Mouse (Mus musculus): Measurements from ENCODE around the gene Phlpp1. TPM values are rescaled to one million over a fixed set of nuclear protein-coding genes. Genes with fewer than 3 reads are reported as not detected.

The Phlpp1 gene
- polyA plus RNA-seq, 1 experiment from 2014 or later, result 9.8 TPM

- peak; percentile 51; the same call in 1 of the 2 replicates for ATAC-seq (ENCODE audit: low FRiP score)
These were observed 253.8 kb downstream of the Phlpp1 start for GRCm38 (mm10) chr1:106425128-106425936.

GRCm38 (mm10) chr1:106428170-106428569 is 256.6 kb downstream of the Phlpp1 start:
- 56% methylated on average over 8 of the region's 8 CpGs for WGBS
- ATAC-seq (ENCODE audit: low FRiP score), result no peak
- Histone ChIP-seq H3K9ac (ENCODE audit: low read depth, low read length) (no peak overlapping the region), H3K4me1 (replicated peaks; ENCODE audit: control insufficient read depth, insufficient read depth, low read length) (no peaks in the 10 kb centered on the region), H3K36me3 (ENCODE audit: control insufficient read depth, insufficient read depth, low read length) (no peaks in the 10 kb centered on the region), H3K27ac (ENCODE audit: low read depth, low read length) (no peak overlapping the region), H3K4me3 (ENCODE audit: low read depth, low read length) (no peak overlapping the region), H3K4me2 (replicated peaks; ENCODE audit: low read depth, low read length) (no peak overlapping the region), H3K27me3 (ENCODE audit: control insufficient read depth, insufficient read depth, low read length) (no peaks in the 10 kb centered on the region), H3K9me3 (ENCODE audit: control insufficient read depth, low read length) (no peaks in the 10 kb centered on the region)
- no peak for DNase-seq (ENCODE audit: low spot score)

More at GRCm38 (mm10) chr1:106425128-106425936, 253.8 kb downstream of the Phlpp1 start:
- peak; percentile 62 for DNase-seq (ENCODE audit: low spot score)
- no peaks in the 10 kb centered on the region for H3K36me3 ChIP-seq (ENCODE audit: control insufficient read depth, insufficient read depth, low read length)
- no peak overlapping the region for H3K4me3 ChIP-seq (ENCODE audit: low read depth, low read length)
- H3K9me3 ChIP-seq (ENCODE audit: control insufficient read depth, low read length), result no peaks in the 10 kb centered on the region
- H3K27me3 ChIP-seq (ENCODE audit: control insufficient read depth, insufficient read depth, low read length), result no peaks in the 10 kb centered on the region
- no peak overlapping the region for H3K27ac ChIP-seq (ENCODE audit: low read depth, low read length)
- no peak overlapping the region for H3K9ac ChIP-seq (ENCODE audit: low read depth, low read length)
- H3K4me2 ChIP-seq (replicated peaks; ENCODE audit: low read depth, low read length), result no peak overlapping the region
- H3K4me1 ChIP-seq (replicated peaks; ENCODE audit: control insufficient read depth, insufficient read depth, low read length), result no peaks in the 10 kb centered on the region
- 46% methylated on average over 9 of the region's 9 CpGs for WGBS

- DNase-seq (ENCODE audit: low spot score), result no peak
- H3K9me3 ChIP-seq (ENCODE audit: control insufficient read depth, low read length), result no peaks in the 10 kb centered on the region
- no peak for ATAC-seq (ENCODE audit: low FRiP score)
- no peaks in the 10 kb centered on the region for H3K4me1 ChIP-seq (replicated peaks; ENCODE audit: control insufficient read depth, insufficient read depth, low read length)
- H3K27ac ChIP-seq (ENCODE audit: low read depth, low read length), result no peak overlapping the region
- H3K9ac ChIP-seq (ENCODE audit: low read depth, low read length), result no peak overlapping the region
- no peak overlapping the region for H3K4me3 ChIP-seq (ENCODE audit: low read depth, low read length)
- 73% methylated on average over 4 of the region's 4 CpGs for whole genome bisulfite sequencing
- H3K4me2 ChIP-seq (replicated peaks; ENCODE audit: low read depth, low read length), result no peak overlapping the region
- no peaks in the 10 kb centered on the region for H3K27me3 ChIP-seq (ENCODE audit: control insufficient read depth, insufficient read depth, low read length)
- H3K36me3 ChIP-seq (ENCODE audit: control insufficient read depth, insufficient read depth, low read length), result no peaks in the 10 kb centered on the region
These were observed 257.0 kb downstream of the Phlpp1 start for GRCm38 (mm10) chr1:106428580-106428979.

GRCm38 (mm10) chr1:106433580-106433979 is 262.0 kb downstream of the Phlpp1 start:
- no peak overlapping the region for H3K4me3 ChIP-seq (ENCODE audit: low read depth, low read length)
- no peak for DNase-seq (ENCODE audit: low spot score)
- H3K4me1 ChIP-seq (replicated peaks; ENCODE audit: control insufficient read depth, insufficient read depth, low read length), result no peaks in the 10 kb centered on the region
- H3K27ac ChIP-seq (ENCODE audit: low read depth, low read length), result no peak overlapping the region
- H3K9ac ChIP-seq (ENCODE audit: low read depth, low read length), result no peak overlapping the region
- H3K9me3 ChIP-seq (ENCODE audit: control insufficient read depth, low read length), result no peaks in the 10 kb centered on the region
- ATAC-seq (ENCODE audit: low FRiP score), result no peak
- 72% methylated on average over 2 of the region's 2 CpGs for WGBS
- H3K36me3 ChIP-seq (ENCODE audit: control insufficient read depth, insufficient read depth, low read length), result no peaks in the 10 kb centered on the region
- no peaks in the 10 kb centered on the region for H3K27me3 ChIP-seq (ENCODE audit: control insufficient read depth, insufficient read depth, low read length)
- H3K4me2 ChIP-seq (replicated peaks; ENCODE audit: low read depth, low read length), result no peak overlapping the region

Other genes starting within 250 kb of the Phlpp1 start
- 2.3 and 2.9 TPM in 2 replicates for gene Zcchc2, start 181.3 kb upstream of the Phlpp1 start, polyA plus RNA-seq (2014; fragmentation: Nextera tagmentation; extraction: Ambion mirVana)

Measured in hindbrain, embryonic 11.5 days (tissue).